Mouse (Mus musculus) fibroblast of lung, adult 2 months (primary cell): ENCODE measurements around the gene Gm20388.

ENCODE experiments used
- DNase-seq: peaks from one replicate; pipeline ENCODE4 v3.0.0-alpha.2; 2011; ENCODE audit warnings: low read depth

Gene Gm20388

DNA sequence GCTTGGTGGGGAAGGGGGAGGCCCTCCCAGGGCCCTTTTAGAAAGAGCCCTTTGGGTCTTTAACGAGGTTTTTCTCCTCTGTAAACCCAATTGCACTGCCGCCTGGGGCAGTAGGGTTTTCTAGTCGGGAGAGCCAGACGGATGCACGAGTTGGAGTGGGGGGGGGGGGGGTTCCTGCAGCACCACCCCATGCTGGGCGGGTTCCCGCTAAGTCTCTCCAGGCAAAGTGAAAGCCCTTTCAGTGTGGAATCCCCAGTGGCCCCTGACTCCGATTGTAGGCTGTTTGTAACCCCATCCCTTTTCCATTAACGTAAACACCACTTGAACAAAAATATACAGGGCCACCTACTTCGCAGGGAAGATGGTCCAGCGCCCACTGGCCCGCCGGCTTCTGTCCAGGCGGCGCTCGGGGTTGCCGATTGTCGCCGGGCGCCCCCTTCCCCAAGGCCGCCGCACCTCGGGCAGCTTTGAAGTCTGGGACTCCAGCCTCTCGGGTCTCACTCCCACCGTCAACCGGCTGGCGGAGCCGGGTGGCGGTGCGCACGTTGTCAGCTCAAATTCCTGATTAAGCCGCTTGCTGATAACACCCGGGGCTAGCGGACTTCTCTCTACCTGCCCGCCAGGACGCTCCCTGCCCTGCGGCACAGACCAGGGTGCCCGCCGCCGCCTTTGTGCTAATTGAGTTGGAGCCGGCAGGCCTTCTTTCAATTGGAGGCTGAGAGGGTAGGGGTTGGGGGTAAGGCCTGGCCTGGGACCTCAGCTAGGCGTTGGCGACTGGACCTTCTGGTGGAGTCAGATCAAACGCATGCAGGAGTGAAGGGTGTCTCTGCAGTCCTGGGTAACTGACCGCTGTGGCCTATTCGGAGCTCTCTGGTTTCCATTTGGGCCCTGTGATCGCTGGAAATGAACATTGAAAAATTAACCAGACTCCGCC lies 1162.8 kb downstream of the Gm20388 start:
- no peak for DNase-seq

DNA sequence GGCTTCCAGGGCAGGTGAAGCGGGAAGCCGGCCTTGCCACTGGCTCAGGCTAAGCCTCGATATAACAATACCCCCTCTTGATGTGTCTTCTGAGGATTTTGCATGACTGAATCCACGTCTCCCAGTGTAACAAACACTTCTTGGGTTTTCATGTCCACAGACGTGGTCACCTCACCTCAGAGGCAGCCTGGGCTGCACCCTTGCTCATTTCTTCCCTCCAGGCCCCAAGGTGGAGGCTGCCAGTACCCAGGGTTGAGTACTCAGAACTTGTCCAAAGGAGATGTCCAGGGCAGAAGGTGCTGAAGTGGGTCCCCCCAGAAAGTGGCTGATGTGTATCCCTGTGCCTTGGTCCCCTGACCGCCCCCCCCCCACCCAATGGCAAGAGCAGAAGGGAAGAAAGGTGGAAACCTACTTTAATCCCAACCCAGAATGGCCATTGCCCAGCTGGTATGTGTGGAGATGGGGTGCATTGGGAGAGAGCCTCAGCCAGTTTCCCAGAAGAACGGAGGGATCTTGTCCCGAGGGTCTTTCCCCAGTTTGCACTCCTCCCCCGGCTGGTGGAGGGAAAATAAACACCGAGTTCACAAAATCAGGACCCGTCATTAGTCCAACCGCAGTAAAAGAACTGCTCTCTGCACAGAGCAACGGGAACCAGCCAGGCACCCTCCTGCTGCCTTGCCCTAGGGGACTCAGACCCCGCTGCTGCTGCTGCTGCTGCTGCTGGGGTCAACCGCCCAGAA lies 1163.6 kb downstream of the Gm20388 start:
- no peak for DNase-seq

DNA sequence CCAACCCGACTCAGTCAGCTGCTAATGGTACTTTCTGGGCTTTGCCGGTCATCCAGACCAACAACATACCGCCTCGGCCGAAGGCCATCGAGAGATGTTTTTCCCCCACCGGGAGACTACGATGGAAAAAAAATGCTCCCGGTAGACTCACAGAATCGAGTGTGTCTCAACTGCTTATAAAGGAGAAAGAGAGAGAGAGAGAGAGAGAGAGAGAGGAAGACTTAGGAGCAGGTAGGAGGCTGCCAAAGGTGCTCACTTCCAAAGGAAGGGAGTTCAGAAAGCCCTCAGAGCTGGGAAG lies 1164.2 kb downstream of the Gm20388 start:
- no peak for DNase-seq

DNA sequence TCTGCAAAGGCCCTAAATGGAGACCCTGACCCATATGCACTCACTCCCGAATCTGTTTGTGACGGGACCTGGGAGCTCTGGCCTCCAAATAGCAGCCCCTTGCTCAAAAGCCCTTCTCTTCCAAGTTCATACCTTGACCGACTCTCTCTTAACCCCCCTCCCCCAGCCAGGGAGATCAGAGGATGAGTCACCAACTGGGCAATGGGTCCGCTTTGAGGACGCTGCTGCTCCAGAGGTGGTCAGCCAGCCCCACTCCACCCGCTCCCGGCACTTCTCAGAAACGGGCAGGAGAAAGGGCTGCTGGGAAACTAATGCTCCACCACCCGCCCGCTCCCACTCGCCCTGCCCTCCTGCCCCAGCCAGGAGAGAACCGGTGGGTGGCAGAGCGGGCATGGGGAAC lies 1165.3 kb downstream of the Gm20388 start:
- DNase-seq, result no peak

DNA sequence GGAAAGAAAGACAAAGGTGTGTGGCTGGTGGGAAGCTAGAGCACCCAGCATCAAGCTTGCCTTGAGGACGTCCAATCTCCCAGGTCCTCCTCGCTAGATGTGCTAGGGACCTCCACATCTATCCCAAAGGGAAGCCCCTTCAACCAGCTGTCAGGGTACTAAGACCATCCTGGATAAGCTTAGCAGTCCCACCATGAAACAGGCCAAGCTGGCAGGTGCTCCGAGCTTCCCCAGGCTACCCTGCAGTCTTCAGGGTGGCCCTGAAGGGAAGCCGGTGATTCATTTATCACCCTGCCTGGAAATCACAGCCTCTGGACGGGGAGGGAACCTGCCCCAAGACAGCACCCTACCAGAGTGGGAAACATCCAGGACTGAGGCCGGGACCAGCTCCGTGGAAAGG lies 1165.9 kb downstream of the Gm20388 start:
- no peak for DNase-seq

DNA sequence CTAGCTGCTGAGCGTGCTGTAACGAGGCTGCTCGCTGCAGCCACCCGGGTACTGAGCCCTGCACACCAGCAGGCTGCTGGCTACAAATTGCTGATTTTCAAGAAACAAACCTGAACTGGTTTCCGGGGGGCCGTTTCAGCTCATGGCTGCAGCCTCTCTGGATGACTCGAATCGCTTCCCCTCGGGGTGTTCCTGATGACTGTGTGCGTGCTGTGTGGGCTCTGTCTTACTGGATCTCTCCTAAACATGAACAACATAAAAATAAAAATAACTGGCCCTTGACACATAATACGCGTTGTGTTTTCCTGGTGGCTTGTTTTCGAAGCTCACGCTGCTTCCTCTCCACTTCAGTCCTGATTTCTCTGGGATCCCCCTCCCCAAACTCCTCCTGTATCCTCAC lies 1168.1 kb downstream of the Gm20388 start:
- DNase-seq, result no peak

DNA sequence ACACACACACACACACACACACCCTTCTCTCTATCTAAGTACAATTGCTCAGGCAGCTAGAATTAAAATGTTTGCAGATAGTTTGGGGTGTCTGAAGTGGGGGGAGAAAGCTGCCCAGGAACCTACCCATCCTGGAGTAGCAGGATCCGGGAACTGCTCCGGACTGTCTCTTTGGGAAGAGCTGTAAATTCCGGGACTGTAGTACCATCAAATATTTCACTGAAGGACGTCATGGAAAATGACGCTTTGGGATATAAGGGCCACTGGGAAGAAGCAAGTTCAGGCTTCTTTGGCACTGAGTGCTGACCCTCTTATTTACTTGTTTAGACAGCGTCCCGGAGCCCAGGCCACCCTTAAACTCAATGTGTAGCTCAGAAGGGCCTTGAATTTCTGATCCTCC lies 1168.6 kb downstream of the Gm20388 start:
- no peak for DNase-seq

DNA sequence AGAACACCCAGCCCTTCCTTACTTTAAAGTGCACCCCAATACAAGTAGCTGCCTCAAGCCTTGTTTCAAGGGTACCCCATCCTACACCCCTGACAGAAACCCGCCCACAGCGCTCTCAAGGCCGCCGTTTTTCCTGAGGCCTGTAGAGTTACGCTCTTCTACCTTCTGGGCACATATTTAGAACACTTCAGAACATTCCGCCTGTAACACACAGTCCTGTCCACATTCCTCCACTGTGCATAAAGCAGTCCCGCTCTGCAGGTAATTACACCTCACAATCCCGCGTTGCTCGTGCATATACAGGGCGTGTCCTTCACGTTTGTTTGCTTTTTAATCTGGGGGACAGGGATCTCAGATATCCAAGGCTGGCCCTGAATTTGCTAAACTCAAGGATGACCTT lies 1169.3 kb downstream of the Gm20388 start:
- no peak for DNase-seq

DNA sequence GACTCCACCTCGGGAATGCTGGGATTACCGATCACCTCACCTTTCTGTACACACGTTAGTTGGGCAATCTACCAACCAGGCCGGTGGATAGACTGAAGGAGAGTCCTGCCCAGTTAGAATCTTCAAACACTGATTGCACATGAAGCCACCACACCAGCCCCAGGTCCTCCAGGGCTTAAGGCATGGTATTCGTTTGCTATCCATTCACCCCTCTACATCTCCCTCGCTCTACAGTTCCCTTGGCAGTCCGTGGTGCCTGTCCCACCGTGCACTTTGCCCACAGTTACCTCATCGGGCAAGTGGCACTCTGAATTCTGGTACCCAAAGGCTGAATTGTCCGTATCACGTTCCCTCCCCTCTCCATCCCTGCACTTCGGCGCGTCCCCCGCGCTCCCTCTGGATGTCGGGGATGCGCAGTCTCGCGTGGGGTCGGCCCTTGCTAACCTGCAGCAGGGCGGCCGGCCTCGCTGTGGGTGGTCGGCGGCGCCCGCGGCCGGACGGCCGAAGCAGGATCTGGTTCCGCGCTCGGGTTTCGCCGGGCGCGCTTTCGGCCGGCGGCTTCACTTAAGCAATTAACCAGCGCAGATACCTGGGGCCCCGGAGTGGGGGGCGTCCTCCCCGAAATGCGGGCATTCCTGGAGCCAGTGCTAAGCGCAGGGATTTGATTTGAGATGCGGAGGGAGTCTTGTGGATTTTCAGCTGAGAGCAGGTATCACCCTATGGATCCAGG lies 1169.9 kb downstream of the Gm20388 start:
- DNase-seq, result no peak

DNA sequence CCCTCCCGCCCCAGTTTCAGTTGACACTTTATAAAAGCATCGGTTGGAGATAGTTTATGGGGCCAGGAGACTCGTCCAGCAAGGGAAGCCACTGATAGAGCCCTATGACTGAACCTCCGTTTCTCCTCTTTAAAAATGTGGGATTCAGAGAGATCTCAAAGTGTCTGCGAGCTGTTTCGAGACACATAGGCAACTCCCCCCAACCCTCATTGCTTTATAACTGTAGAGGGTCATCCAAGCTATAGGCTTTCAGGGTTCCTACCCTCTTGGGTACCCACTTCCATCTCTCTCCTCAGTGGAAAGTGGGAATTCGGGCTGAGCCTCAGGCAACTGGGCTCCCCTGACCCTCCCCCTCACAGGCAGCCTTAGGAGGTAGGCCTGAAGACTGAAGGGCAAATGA lies 1170.8 kb downstream of the Gm20388 start:
- DNase-seq, result no peak

DNA sequence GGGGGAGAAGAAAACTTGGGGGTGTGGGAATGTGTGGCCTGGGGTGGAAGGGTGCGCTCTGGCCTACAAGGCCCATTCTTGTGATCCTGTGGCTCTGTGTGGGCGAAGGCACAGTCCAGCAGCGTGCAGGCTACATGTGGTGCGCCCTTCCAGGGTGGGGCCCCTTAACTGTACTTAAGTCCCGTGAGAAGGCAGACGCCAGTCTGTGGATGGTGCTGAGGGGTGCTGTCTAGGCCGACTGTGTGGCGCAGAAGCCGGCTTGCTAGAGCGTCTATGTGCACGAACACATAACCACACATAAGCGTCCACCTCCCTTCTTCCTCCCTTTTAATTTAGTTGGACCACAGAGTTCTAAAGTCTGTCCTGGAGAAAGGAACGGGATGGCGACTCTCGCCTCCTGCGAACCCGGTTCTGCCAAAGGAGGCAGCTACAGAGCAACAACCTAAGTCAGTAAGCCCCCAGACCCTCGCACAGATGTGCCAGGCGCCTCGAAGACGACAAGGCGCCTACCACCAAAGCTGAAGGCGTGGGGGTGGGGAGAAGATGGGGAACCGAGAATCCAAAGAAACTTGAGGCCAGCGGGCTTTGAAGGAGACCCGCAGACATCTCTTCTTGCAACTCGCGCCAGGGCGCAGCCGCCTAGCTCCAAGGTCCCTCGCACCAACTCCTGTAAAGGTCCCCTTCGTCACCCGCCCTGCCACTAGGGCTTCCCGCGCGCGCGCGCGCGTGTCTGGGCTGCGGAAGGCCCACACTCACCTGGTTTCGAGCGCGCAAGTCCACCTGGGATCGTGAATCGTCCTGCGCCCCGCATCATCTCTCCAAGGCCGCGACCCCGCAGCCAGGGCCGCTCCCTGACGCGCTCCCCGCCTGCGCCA lies 1171.8 kb downstream of the Gm20388 start:
- no peak for DNase-seq

DNA sequence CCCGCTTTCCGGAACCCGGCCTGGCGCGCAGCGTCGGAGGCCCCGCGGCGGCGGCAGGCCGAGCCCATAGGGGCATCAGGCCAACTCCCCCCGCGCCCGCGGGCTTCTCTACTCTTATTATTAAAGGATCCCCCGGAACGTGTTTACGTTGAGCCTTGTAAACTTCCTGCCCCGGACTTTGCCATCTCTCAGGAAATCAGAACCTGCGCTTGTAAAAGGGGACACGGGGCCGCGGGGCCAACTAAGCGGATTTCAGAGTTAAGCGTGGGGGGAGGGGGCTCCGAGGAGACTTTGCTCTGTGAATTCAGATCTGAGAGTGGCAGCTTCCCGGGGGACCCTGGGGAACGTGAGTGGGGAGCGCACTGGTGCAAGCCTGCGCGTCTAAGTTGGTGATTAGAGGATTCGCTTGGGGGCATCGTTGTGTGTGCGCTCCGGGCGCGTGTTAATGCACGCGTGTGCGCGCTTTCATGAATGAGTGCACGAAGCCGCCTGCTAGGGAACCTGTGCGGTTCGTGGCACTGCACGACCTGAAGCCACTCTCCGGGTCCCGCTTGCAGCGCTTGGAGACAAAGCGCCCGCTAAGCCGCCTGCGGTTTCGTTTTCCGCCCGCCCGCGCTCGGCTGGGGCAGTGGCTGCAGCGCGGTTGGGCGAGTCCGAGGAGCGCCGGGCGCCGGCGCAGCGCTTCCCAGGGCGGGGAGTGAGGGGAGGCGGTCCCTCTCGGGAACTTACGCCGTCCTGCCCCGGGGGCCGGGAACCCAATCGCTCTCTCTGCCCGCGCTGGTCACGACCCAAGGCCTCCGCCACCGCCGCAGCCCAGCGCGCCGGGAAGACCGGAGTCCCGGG lies 1172.7 kb downstream of the Gm20388 start:
- DNase-seq, result peak; percentile 34

DNA sequence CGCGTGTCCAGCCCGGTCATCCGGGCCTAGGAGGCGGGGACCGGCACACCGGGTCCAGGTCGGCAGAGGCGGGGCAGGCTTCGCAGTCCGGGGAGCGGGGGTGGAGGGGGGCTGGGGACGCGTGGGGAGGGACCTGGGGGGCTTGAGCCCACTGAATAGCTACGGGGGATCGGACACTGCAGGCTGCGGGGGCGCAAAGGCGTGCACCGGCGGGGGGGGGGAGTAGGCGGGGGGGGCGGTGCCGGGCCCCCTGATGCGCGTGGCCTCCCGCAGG lies 1173.2 kb downstream of the Gm20388 start:
- DNase-seq, result no peak

DNA sequence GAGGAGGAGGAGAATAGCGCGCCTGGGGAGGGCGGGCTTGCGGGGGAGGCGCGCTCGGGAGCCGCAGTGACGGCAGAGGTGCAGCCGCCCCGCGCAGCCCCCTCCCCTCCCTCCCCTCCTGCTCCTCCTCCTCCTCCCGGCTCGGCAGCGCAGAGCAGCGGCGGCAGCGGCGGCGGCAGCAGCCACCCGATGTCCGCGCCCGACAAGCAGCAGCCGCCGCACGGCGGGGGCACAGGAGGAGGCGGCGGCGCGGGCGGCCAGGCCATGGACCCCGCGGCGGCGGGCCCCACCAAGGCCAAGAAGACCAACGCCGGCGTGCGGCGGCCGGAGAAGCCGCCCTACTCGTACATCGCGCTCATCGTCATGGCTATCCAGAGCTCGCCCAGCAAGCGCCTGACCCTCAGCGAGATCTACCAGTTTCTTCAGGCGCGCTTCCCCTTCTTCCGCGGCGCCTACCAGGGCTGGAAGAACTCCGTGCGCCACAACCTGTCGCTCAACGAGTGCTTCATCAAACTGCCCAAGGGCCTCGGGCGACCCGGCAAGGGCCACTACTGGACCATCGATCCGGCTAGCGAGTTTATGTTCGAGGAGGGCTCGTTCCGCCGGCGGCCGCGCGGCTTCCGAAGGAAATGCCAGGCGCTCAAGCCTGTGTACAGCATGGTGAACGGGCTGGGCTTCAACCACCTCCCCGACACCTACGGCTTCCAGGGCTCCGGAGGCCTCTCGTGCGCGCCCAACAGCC lies 1173.7 kb downstream of the Gm20388 start, which contains the start of gene Foxf1:
Foxf1 (plus strand) TSS at position 177 of the 742 bp plus-strand sequence.
- no peak for DNase-seq

DNA sequence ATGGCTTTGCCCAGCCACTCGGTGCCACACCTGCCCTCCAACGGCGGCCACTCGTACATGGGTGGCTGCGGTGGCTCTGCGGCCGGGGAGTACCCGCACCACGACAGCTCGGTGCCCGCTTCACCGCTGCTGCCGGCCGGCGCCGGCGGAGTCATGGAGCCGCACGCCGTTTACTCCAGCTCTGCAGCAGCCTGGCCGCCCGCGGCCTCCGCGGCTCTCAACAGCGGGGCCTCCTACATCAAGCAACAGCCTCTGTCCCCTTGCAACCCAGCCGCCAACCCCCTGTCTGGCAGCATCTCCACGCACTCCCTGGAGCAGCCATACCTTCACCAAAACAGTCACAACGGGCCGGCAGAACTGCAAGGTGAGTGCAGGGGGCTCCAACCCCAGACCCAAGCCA lies 1174.4 kb downstream of the Gm20388 start:
- no peak for DNase-seq

DNA sequence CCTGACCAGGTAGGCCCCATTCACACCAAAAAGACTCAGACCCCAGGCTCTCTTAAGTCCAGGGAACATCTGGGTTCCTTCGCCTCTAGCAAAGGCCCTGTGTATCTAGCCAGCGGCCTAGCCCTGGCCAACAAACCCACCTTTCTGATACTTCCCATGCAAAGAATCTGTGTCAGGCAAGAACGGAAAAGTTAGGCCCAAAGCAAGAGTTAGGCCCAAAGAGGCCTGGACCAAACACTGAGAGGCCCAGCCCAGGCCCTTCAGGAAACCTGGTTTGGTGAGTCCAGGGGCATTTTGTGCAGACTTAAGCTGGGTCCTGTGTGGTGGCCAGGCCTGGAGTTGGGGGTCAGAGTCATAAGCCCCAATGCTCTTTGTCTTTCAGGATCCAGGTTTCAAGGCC lies 1174.9 kb downstream of the Gm20388 start:
- DNase-seq, result no peak

DNA sequence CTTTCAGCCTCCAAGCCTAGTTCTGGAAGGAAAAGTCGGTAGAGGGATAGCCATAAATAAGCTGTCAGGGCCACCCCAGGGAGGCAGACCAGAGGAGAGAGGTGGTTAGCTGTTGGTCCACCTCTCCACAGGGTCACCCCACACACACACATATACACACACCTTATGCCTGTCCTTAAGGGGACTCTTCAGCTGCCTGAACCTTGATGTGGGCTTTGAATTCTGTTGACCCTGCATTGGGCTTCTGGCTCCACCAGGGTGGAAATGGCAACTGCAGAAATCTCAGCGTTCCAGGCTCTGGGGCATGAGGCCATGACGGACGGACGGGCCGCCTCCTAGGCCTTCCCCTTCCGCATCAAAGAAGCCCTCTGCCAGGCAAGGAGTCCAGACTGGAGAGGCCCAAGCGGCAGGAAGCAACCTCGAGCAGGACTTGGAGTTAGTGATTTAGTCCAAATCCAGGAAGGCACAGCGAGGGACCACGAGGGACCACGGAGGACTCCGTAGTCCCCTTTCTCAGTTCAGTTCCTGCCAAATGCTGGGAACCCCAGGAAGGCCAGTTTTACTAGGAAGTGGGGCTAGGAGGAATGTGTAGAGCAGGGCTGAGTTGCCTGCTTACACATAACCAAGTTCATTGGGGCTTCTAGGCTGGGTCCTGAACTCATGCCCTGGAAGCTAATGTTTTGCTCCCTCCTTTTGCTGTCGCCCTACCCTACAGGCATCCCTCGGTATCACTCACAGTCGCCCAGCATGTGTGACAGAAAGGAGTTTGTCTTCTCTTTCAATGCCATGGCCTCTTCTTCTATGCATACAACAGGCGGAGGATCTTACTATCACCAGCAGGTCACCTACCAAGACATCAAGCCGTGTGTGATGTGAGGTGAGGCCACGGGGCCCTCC lies 1175.6 kb downstream of the Gm20388 start:
- DNase-seq, result no peak

DNA sequence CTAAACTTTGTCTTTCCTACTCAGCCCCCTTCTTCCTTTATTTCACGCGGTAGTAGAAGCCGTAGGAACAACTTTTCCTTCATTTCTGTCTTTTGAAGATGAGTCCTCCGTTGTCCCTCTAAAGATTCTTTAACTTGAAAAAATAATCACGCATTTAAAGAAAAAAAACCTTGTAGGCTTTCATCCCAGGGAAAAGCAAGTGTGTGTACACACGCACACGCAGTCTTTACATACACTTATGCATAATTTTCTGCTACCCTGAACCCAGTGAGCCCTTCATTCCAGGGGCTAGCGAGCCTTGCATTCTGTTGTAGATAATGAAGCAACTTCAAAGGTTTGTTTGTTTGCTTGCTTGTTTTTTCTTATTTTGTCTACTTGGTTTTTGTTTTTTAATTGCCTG lies 1177.6 kb downstream of the Gm20388 start:
- no peak for DNase-seq

DNA sequence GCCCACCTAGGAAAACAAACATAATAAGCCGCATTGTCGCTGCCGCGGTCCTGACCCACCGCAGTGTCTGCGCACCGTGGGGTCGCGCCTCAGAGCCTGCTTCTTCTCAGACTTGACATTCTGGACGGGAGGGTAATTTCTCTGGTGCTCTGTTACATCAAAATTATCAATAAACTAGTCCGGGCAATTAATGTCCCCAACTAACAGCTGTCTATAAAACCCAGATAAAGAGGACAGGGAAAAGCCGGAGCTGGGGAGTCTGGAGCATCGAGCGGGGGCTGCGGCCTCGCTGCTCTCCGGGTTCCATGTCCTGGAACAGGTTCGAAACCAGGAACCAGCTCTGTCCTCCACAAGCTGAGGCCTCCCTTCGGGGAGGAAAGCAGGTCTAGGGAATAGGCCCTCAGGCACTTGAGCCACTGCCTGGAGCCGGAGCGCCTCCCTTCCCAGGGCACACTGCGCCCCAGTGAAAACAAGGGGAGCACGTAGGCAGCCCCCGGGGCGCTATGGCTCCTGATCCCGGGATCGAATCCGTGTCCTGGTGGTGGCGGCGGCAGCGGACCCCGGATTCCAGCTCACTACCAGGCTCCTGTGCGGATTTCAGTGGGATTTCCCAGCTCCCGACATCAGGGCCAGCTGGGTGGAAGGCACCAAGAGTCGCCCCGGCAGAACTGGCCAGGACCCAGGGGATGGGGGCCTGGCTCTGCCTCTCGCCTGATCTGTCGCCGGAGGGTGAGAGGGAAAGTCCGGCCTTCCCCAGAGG lies 1178.4 kb downstream of the Gm20388 start:
- DNase-seq, result no peak
